Mouse (Mus musculus): ENCODE data around the gene Nlrx1. TPM values are rescaled to one million over a fixed set of nuclear protein-coding genes. Genes with fewer than 3 reads are reported as not detected.
A peak's percentile ranks its signal among the peaks of the same experiment; 100 is the strongest.

The Nlrx1 gene
- polyA plus RNA-seq, 1 experiment from 2014 or later, result 4.7 TPM

- WGBS, result 76% methylated on average over 8 of the region's 8 CpGs
- no peak for ATAC-seq
- Histone ChIP-seq H3K9ac (ENCODE audit: low read depth, low read length) (no peak overlapping the region), H3K9me3 (ENCODE audit: control insufficient read depth, low read length) (no peaks in the 10 kb centered on the region), H3K36me3 (ENCODE audit: control insufficient read depth, insufficient read depth, low read length) (no peaks in the 10 kb centered on the region), H3K27me3 (replicated peaks; ENCODE audit: control insufficient read depth, insufficient read depth, low read length) (no peaks in the 10 kb centered on the region), H3K4me3 (ENCODE audit: low read length) (no peak overlapping the region), H3K4me1 (ENCODE audit: control insufficient read depth, insufficient read depth, low read depth, low read length) (peaks cover 19% of the 10 kb centered on the region), H3K4me2 (ENCODE audit: low read length) (no peak overlapping the region), H3K27ac (ENCODE audit: low read depth, low read length) (no peak overlapping the region)
Measured at GRCm38 (mm10) chr9:44256213-44256612, 12.2 kb downstream of the Nlrx1 start.

GRCm38 (mm10) chr9:44255136-44255521, 13.3 kb downstream of the Nlrx1 start:
- H3K27me3 ChIP-seq (replicated peaks; ENCODE audit: control insufficient read depth, insufficient read depth, low read length), result no peaks in the 10 kb centered on the region
- peak; percentile 31; the same call in 1 of the 2 replicates for ATAC-seq
- peak overlapping the region; percentile 48; the same call in 1 of the 2 replicates for H3K9ac ChIP-seq (ENCODE audit: low read depth, low read length)
- peak overlapping the region; percentile 78 for H3K27ac ChIP-seq (ENCODE audit: low read depth, low read length)
- H3K4me3 ChIP-seq (ENCODE audit: low read length), result no peak overlapping the region
- no peaks in the 10 kb centered on the region for H3K36me3 ChIP-seq (ENCODE audit: control insufficient read depth, insufficient read depth, low read length)
- no peak overlapping the region; the same call in 1 of the 2 replicates for H3K4me2 ChIP-seq (ENCODE audit: low read length)
- no peaks in the 10 kb centered on the region for H3K9me3 ChIP-seq (ENCODE audit: control insufficient read depth, low read length)
- H3K4me1 ChIP-seq (ENCODE audit: control insufficient read depth, insufficient read depth, low read depth, low read length), result peaks cover 23% of the 10 kb centered on the region
- WGBS, result 41% methylated on average over 6 of the region's 6 CpGs

GRCm38 (mm10) chr9:44254508-44255135, 13.8 kb downstream of the Nlrx1 start:
- ATAC-seq, result peak; percentile 83
- Histone ChIP-seq H3K36me3 (ENCODE audit: control insufficient read depth, insufficient read depth, low read length) (no peaks in the 10 kb centered on the region), H3K4me3 (ENCODE audit: low read length) (no peak overlapping the region), H3K27me3 (replicated peaks; ENCODE audit: control insufficient read depth, insufficient read depth, low read length) (no peaks in the 10 kb centered on the region), H3K4me1 (ENCODE audit: control insufficient read depth, insufficient read depth, low read depth, low read length) (peaks cover 26% of the 10 kb centered on the region), H3K9ac (ENCODE audit: low read depth, low read length) (no peak overlapping the region), H3K9me3 (ENCODE audit: control insufficient read depth, low read length) (no peaks in the 10 kb centered on the region), H3K4me2 (ENCODE audit: low read length) (no peak overlapping the region; the same call in 1 of the 2 replicates), H3K27ac (ENCODE audit: low read depth, low read length) (peak overlapping the region; percentile 78)
- WGBS, result 8% methylated on average over 5 of the region's 5 CpGs

GRCm38 (mm10) chr9:44253441-44253840, 15.0 kb downstream of the Nlrx1 start:
- Histone ChIP-seq H3K4me1 (ENCODE audit: control insufficient read depth, insufficient read depth, low read depth, low read length) (peaks cover 26% of the 10 kb centered on the region), H3K27ac (ENCODE audit: low read depth, low read length) (no peak overlapping the region), H3K9ac (ENCODE audit: low read depth, low read length) (no peak overlapping the region), H3K36me3 (ENCODE audit: control insufficient read depth, insufficient read depth, low read length) (no peaks in the 10 kb centered on the region), H3K27me3 (replicated peaks; ENCODE audit: control insufficient read depth, insufficient read depth, low read length) (no peaks in the 10 kb centered on the region), H3K9me3 (ENCODE audit: control insufficient read depth, low read length) (no peaks in the 10 kb centered on the region), H3K4me3 (ENCODE audit: low read length) (no peak overlapping the region), H3K4me2 (ENCODE audit: low read length) (no peak overlapping the region)
- WGBS, result 71% methylated on average over 6 of the region's 6 CpGs
- ATAC-seq, result no peak

- no peaks in the 10 kb centered on the region for H3K9me3 ChIP-seq (ENCODE audit: control insufficient read depth, low read length)
- H3K4me2 ChIP-seq (ENCODE audit: low read length), result no peak within 1 kb of the TSS
- 83% methylated on average over 10 of the region's 10 CpGs for WGBS
- ATAC-seq, result no peak
- H3K9ac ChIP-seq (ENCODE audit: low read depth, low read length), result no peak within 1 kb of the TSS
- peaks cover 26% of the 10 kb centered on the region for H3K4me1 ChIP-seq (ENCODE audit: control insufficient read depth, insufficient read depth, low read depth, low read length)
- H3K27ac ChIP-seq (ENCODE audit: low read depth, low read length), result no peak within 1 kb of the TSS
- no peak within 1 kb of the TSS for H3K4me3 ChIP-seq (ENCODE audit: low read length)
- H3K27me3 ChIP-seq (replicated peaks; ENCODE audit: control insufficient read depth, insufficient read depth, low read length), result no peaks in the 10 kb centered on the region
- H3K36me3 ChIP-seq (ENCODE audit: control insufficient read depth, insufficient read depth, low read length), result no peaks in the 10 kb centered on the region
Measured at GRCm38 (mm10) chr9:44251314-44251713, 17.1 kb downstream of the Nlrx1 start, which contains the start of gene Pdzd3. Pdzd3 (minus strand) TSS chr9:44251471.

- no peak overlapping the region for H3K9ac ChIP-seq (ENCODE audit: low read depth, low read length)
- H3K4me2 ChIP-seq (ENCODE audit: low read length), result no peak overlapping the region
- 32% methylated on average over 4 of the region's 4 CpGs for WGBS
- H3K27me3 ChIP-seq (replicated peaks; ENCODE audit: control insufficient read depth, insufficient read depth, low read length), result no peaks in the 10 kb centered on the region; the same call in 1 of the 2 replicates
- H3K4me1 ChIP-seq (ENCODE audit: control insufficient read depth, insufficient read depth, low read depth, low read length), result peaks cover 25% of the 10 kb centered on the region
- no peak overlapping the region for H3K27ac ChIP-seq (ENCODE audit: low read depth, low read length)
- H3K4me3 ChIP-seq (ENCODE audit: low read length), result no peak overlapping the region
- no peaks in the 10 kb centered on the region for H3K36me3 ChIP-seq (ENCODE audit: control insufficient read depth, insufficient read depth, low read length)
- peak; percentile 18; the same call in 1 of the 2 replicates for ATAC-seq
- H3K9me3 ChIP-seq (ENCODE audit: control insufficient read depth, low read length), result no peaks in the 10 kb centered on the region
Measured at GRCm38 (mm10) chr9:44250445-44250844, 18.0 kb downstream of the Nlrx1 start.

GRCm38 (mm10) chr9:44249181-44250146, 18.9 kb downstream of the Nlrx1 start:
- WGBS, result 43% methylated on average over 26 of the region's 26 CpGs
- Histone ChIP-seq H3K9ac (ENCODE audit: low read depth, low read length) (no peak overlapping the region), H3K27me3 (replicated peaks; ENCODE audit: control insufficient read depth, insufficient read depth, low read length) (no peaks in the 10 kb centered on the region; the same call in 1 of the 2 replicates), H3K4me1 (ENCODE audit: control insufficient read depth, insufficient read depth, low read depth, low read length) (peaks cover 15% of the 10 kb centered on the region), H3K4me3 (ENCODE audit: low read length) (no peak overlapping the region), H3K36me3 (ENCODE audit: control insufficient read depth, insufficient read depth, low read length) (no peaks in the 10 kb centered on the region), H3K27ac (ENCODE audit: low read depth, low read length) (no peak overlapping the region), H3K4me2 (ENCODE audit: low read length) (no peak overlapping the region), H3K9me3 (ENCODE audit: control insufficient read depth, low read length) (no peaks in the 10 kb centered on the region)
- peak; percentile 70; the same call in 1 of the 2 replicates for ATAC-seq

- WGBS, result 88% methylated on average over 6 of the region's 6 CpGs
Measured at GRCm38 (mm10) chr9:44247907-44248306, 20.5 kb downstream of the Nlrx1 start.

GRCm38 (mm10) chr9:44243621-44244020, 24.8 kb downstream of the Nlrx1 start:
- Histone ChIP-seq H3K4me3 (ENCODE audit: low read length) (no peak overlapping the region), H3K4me1 (ENCODE audit: control insufficient read depth, insufficient read depth, low read depth, low read length) (no peaks in the 10 kb centered on the region), H3K36me3 (ENCODE audit: control insufficient read depth, insufficient read depth, low read length) (no peaks in the 10 kb centered on the region), H3K4me2 (ENCODE audit: low read length) (no peak overlapping the region), H3K27me3 (replicated peaks; ENCODE audit: control insufficient read depth, insufficient read depth, low read length) (no peaks in the 10 kb centered on the region; the same call in 1 of the 2 replicates), H3K9ac (ENCODE audit: low read depth, low read length) (no peak overlapping the region), H3K27ac (ENCODE audit: low read depth, low read length) (no peak overlapping the region), H3K9me3 (ENCODE audit: control insufficient read depth, low read length) (no peaks in the 10 kb centered on the region)
- ATAC-seq, result no peak
- 56% methylated on average over 2 of the region's 2 CpGs for WGBS

More at GRCm38 (mm10) chr9:44247907-44248306, 20.5 kb downstream of the Nlrx1 start:
- no peaks in the 10 kb centered on the region for H3K36me3 ChIP-seq (ENCODE audit: control insufficient read depth, insufficient read depth, low read length)
- no peak overlapping the region for H3K27ac ChIP-seq (ENCODE audit: low read depth, low read length)
- ATAC-seq, result no peak
- no peak overlapping the region for H3K4me3 ChIP-seq (ENCODE audit: low read length)
- no peaks in the 10 kb centered on the region; the same call in 1 of the 2 replicates for H3K27me3 ChIP-seq (replicated peaks; ENCODE audit: control insufficient read depth, insufficient read depth, low read length)
- H3K4me2 ChIP-seq (ENCODE audit: low read length), result no peak overlapping the region
- no peaks in the 10 kb centered on the region for H3K9me3 ChIP-seq (ENCODE audit: control insufficient read depth, low read length)
- H3K4me1 ChIP-seq (ENCODE audit: control insufficient read depth, insufficient read depth, low read depth, low read length), result peaks cover 7% of the 10 kb centered on the region; the same call in 1 of the 2 replicates
- no peak overlapping the region for H3K9ac ChIP-seq (ENCODE audit: low read depth, low read length)
